Mouse (Mus musculus) heart, embryonic 11.5 days (tissue): Measurements from ENCODE around the gene Rpl21. TPM values are rescaled to one million over a fixed set of nuclear protein-coding genes. Genes with fewer than 3 reads are reported as not detected.

ENCODE experiments used
- ATAC-seq: fragments of 200-750 bp; cut with Nextera tagmentation; replicated peaks from 2 replicates; pipeline ENCODE4 v1.8.0; 2017; ENCODE audit warnings: moderate library complexity; ENCODE audit not compliant: insufficient number of reproducible peaks, low FRiP score, low TSS enrichment
- H3K27ac ChIP-seq: fragments of 300-500 bp; sonication (generic); 2 replicates; pipeline ENCODE4 v1.5.1; 2014; ENCODE audit warnings: mild to moderate bottlenecking, low read depth, low read length
- H3K27me3 ChIP-seq: fragments of 300-500 bp; sonication (generic); 2 replicates; pipeline ENCODE4 v1.6.1; 2014; ENCODE audit warnings: mild to moderate bottlenecking, low read length, mixed read lengths; ENCODE audit not compliant: control insufficient read depth, insufficient read depth
- H3K36me3 ChIP-seq: fragments of 300-500 bp; sonication (generic); 2 replicates; pipeline ENCODE4 v1.6.1; 2014; ENCODE audit warnings: mild to moderate bottlenecking, low read length, moderate library complexity, mixed read lengths; ENCODE audit not compliant: control insufficient read depth, insufficient read depth
- H3K4me1 ChIP-seq: fragments of 300-500 bp; sonication (generic); 2 replicates; pipeline ENCODE4 v1.6.1; 2014; ENCODE audit warnings: low read length; ENCODE audit not compliant: control insufficient read depth, insufficient read depth
- H3K4me2 ChIP-seq: fragments of 300-500 bp; sonication (generic); 2 replicates; pipeline ENCODE4 v1.6.1; 2014; ENCODE audit warnings: mild to moderate bottlenecking, moderate library complexity
- H3K4me3 ChIP-seq: fragments of 300-500 bp; sonication (generic); 2 replicates; pipeline ENCODE4 v1.5.1; 2014; ENCODE audit warnings: low read depth, low read length
- H3K9ac ChIP-seq: fragments of 300-500 bp; sonication (generic); 2 replicates; pipeline ENCODE4 v1.6.1; 2014; ENCODE audit warnings: mild to moderate bottlenecking, low read depth, low read length, moderate library complexity
- H3K9me3 ChIP-seq: fragments of 300-500 bp; sonication (generic); replicated peaks from 2 replicates; pipeline ENCODE4 v1.6.1; 2016; ENCODE audit warnings: low read length; ENCODE audit not compliant: control insufficient read depth
- WGBS: fragments of 180-500 bp; shearing (Covaris S2); extraction: QIAGEN DNeasy Blood & Tissue Kit; methylation state at CpG from one replicate; pipeline ENCODE4 v1.1.7; 2014; ENCODE audit not compliant: insufficient replicate concordance; 5-methylcytosine and 5-hydroxymethylcytosine counted together
- polyA plus RNA-seq: library from polyadenylated mRNA; unstranded; fragments of >200 nt; fragmentation: Nextera tagmentation; extraction: Ambion mirVana; gene quantifications from 2 replicates; pipeline ENCODE4 v1.2.1, GENCODE M21; 2014

Rpl21 gene
- polyA plus RNA-seq, 1 experiment from 2014 or later: 490 TPM

DNA sequence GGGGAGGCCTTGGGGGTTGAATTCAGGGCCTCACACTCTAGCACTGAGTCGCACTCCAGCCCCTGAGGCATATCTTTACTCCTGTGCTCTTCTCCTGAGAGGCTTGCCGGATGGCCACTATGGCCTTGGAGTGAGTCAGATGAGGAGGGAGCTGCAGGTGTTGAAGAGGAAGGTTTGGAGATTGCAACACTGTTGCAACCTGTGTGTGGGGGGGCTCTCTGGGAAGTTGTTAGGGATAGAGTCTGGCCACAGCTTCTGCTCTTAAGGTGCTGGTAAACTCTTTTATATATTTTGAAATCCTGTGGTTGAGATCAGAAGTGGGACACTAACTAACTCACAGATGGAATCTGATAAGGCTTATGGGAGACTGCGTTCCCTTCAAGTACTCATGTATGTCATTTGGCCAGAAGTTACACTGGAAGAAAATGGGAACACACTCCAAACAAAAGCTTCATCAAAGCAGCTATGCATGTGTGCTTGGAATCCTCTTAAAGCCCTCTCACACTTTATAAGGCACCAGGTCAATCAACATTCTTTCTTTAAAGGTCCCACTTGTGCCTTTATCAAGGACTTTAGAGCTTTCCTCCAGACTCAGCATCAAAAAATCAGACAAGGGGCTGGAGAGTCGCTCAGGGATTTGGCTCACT lies 16.4 kb downstream of the Rpl21 start:
- Histone ChIP-seq H3K27me3 (0 out of 2 replicates have a peak, but pooled peaks cover 3% of the 10 kb centered on the region), H3K27ac (no peak overlapping the region), H3K36me3 (no peaks in the 10 kb centered on the region), H3K9ac (no peak overlapping the region), H3K4me2 (no peak overlapping the region), H3K4me1 (peaks cover 13% of the 10 kb centered on the region), H3K4me3 (no peak overlapping the region), H3K9me3 (no peaks in the 10 kb centered on the region)
- ATAC-seq: no peak
- 81% methylated on average over 4 of the region's 4 CpGs for WGBS

DNA sequence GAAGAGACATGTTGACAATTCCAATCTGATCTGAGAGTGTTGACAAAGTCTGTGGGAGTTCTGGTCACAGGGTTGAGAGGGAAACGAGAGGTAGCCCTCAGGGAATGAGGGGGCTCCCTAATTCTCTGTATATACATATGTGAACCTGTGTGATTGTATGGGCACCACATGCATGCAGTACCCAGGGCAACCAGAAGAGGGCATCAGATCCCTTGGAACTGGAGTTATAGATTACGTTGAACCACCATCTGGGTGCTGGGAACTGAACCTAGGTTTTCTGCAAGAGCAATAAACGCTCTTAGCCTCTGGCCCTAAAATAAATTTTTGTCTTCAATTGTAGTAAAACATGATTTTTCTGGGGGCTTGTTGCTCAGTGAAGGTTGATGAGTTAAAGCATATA lies 23.4 kb downstream of the Rpl21 start:
- no peak overlapping the region for H3K4me3 ChIP-seq
- no peaks in the 10 kb centered on the region for H3K27me3 ChIP-seq
- no peak overlapping the region for H3K27ac ChIP-seq
- no peak overlapping the region for H3K4me2 ChIP-seq
- no peaks in the 10 kb centered on the region for H3K36me3 ChIP-seq
- H3K9me3 ChIP-seq: no peaks in the 10 kb centered on the region; the same call in 1 of the 2 replicates
- no peaks in the 10 kb centered on the region for H3K4me1 ChIP-seq
- 82% methylated on average over 3 of the region's 3 CpGs for whole genome bisulfite sequencing
- H3K9ac ChIP-seq: no peak overlapping the region
- ATAC-seq: no peak

DNA sequence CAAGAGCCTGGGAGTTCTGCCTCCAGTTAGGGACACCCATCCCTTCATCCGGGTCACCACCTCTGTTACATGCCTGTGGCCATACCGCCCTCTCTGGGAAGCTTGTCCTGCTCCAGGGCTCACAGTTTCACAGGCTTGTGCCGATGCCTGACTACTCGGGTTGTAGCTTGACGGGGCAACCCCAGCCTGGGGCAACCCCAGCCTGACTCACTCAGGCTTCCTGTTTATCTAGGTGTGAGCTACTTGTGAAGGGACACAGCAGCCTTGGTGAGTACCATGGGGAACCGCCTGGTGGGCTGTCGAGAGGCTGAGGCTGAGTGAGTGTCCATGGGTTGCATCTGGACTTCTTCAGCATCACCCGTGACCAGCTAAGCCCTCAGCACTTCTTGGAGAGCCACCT lies 24.9 kb downstream of the Rpl21 start:
- Histone ChIP-seq H3K4me1 (no peaks in the 10 kb centered on the region), H3K27ac (no peak overlapping the region), H3K4me3 (no peak overlapping the region), H3K36me3 (no peaks in the 10 kb centered on the region), H3K4me2 (no peak overlapping the region), H3K9me3 (no peaks in the 10 kb centered on the region; the same call in 1 of the 2 replicates), H3K27me3 (no peaks in the 10 kb centered on the region), H3K9ac (no peak overlapping the region)
- 67% methylated on average over 8 of the region's 8 CpGs for WGBS
- ATAC-seq: no peak

DNA sequence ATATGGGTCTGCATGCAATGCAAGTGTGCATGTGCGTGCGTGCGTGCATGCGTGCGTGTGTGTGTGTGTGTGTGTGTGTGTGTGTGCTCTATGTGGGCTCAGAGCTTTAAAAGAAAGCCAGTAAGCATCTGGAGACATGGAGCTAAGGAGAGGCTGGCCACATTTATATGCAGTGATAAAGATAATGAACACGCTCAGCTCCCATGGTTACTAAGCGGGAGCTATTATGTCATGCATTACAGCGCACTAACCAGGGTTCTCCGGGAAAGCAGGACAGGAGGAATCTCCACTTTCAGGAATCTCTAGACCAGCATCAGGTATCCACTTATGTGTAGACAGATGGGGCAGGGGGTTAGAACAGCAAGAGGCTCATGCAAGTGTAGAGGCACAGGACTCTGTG lies 26.1 kb downstream of the Rpl21 start:
- no peaks in the 10 kb centered on the region for H3K36me3 ChIP-seq
- WGBS: 88% methylated on average over 9 of the region's 9 CpGs

DNA sequence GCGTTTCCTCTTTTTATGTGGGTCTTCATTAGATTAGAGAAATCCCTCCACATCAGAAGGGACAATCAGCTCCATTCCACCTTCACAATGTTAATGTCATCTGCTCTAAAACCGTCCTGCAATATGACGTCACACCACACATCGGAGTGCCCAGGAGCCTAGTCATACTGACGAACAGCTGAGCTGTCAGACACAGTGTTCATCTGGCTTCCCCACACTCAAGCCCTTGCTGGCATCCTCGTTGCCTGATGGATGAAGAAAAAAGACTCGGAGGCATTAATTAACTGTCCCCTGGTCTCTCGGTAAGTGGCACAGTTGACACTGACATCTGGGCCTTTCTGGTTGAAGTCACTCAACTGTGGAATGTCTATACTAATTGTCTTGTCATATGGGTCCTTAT lies 26.6 kb downstream of the Rpl21 start:
- H3K4me2 ChIP-seq: no peak overlapping the region
- no peak overlapping the region for H3K27ac ChIP-seq
- H3K27me3 ChIP-seq: no peaks in the 10 kb centered on the region
- WGBS: 76% methylated on average over 8 of the region's 8 CpGs
- no peaks in the 10 kb centered on the region for H3K4me1 ChIP-seq
- no peak overlapping the region for H3K4me3 ChIP-seq
- ATAC-seq: no peak
- H3K36me3 ChIP-seq: no peaks in the 10 kb centered on the region
- H3K9ac ChIP-seq: no peak overlapping the region
- no peaks in the 10 kb centered on the region; the same call in 1 of the 2 replicates for H3K9me3 ChIP-seq

More for the DNA sequence above, 26.1 kb downstream of the Rpl21 start:
- Histone ChIP-seq H3K27me3 (no peaks in the 10 kb centered on the region), H3K4me3 (no peak overlapping the region), H3K4me1 (no peaks in the 10 kb centered on the region), H3K9ac (no peak overlapping the region), H3K27ac (no peak overlapping the region), H3K9me3 (no peaks in the 10 kb centered on the region; the same call in 1 of the 2 replicates), H3K4me2 (no peak overlapping the region)
- no peak for ATAC-seq

DNA sequence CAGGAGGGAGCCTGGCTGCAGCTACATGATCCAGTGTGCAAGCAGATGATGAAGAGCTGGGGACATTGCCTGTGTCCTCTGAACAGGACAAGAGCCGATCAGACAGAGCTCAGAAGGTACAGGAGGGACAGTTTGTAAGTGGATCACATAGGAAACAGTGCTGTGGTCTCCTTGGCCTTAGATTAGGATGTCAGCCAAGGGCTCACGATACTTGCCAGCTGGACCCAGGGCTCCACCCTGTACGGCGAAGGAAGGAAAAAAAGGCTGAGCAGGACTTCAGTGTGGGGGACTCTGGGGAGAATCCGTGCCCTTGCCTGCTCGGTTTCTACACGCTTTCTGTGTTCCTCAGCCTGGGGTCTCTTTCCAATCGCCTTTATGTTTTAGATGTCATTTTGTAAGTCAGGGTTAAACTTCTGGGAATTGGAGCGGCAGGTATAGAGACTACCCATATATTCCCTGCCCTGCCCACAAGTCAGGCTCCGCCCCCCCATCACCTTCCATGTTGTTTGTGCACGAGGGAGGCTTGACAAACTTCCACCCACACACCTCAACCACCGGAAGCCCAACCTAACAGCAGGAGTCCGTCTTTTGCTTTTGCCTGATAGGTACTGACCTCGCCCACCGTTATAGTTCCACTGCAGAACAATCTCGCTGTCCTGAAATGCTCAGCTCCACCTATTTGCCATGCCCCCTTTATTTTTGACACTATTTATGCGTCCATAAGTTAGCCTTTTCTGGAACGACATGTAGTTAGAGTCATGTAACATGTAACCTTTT lies 27.7 kb downstream of the Rpl21 start:
- no peak for ATAC-seq
- no peaks in the 10 kb centered on the region for H3K36me3 ChIP-seq
- no peak overlapping the region for H3K9ac ChIP-seq
- WGBS: 67% methylated on average over 18 of the region's 18 CpGs
- no peak overlapping the region for H3K4me2 ChIP-seq
- no peaks in the 10 kb centered on the region for H3K4me1 ChIP-seq
- no peaks in the 10 kb centered on the region; the same call in 1 of the 2 replicates for H3K9me3 ChIP-seq
- no peak overlapping the region for H3K27ac ChIP-seq
- H3K4me3 ChIP-seq: no peak overlapping the region
- H3K27me3 ChIP-seq: no peaks in the 10 kb centered on the region

DNA sequence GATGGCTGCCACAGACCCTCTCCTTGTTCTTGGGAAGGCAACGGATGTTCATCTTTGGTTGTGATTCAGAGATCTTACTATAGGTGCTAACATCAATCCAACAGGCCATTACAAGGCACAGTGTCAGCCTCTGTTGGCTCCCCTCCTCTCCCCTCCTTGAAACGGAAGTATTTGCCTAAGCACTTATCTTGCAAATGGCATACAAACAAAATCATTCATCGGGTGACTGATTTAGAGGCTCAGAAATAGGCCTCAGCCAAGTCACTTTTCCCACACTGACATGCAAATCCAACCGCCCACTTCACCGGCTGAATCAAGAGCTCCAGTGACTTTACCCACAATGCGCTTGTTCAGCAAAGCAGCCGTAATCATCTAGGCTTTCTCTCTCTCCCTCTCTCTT lies 28.9 kb downstream of the Rpl21 start:
- Histone ChIP-seq H3K4me1 (no peaks in the 10 kb centered on the region; the same call in 1 of the 2 replicates), H3K9ac (no peak overlapping the region), H3K4me3 (no peak overlapping the region), H3K27ac (no peak overlapping the region), H3K27me3 (no peaks in the 10 kb centered on the region), H3K9me3 (no peaks in the 10 kb centered on the region), H3K4me2 (no peak overlapping the region), H3K36me3 (no peaks in the 10 kb centered on the region)
- 44% methylated on average over 7 of the region's 7 CpGs for WGBS
- ATAC-seq: no peak

DNA sequence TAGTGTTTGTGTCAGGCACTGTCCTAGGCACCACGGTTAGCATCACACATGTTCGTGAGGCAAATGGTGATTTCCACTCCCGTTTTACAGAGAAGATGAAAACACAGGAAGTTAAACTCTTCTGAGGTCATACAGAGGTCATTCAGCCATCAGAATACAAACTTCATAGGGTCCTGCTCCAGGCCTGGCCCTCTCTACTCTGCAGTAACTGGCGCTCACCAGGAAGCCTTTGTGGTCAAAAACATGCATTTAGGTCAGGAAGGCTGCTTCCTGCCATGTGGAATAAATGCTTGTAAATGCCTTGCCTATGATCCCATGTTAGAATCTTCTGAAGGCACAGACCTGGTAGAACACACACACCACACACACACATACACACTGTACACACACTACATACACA lies 32.8 kb downstream of the Rpl21 start:
- ATAC-seq: no peak
- no peaks in the 10 kb centered on the region for H3K9me3 ChIP-seq
- H3K4me3 ChIP-seq: no peak overlapping the region
- no peaks in the 10 kb centered on the region for H3K27me3 ChIP-seq
- H3K4me2 ChIP-seq: no peak overlapping the region
- 65% methylated on average over 4 of the region's 4 CpGs for WGBS
- peaks cover 3% of the 10 kb centered on the region; the same call in 1 of the 2 replicates for H3K4me1 ChIP-seq
- H3K27ac ChIP-seq: no peak overlapping the region
- no peak overlapping the region for H3K9ac ChIP-seq
- H3K36me3 ChIP-seq: no peaks in the 10 kb centered on the region
